9 mouse cellular contexts compared by ENCODE assay signal in genomic region chr10:98684707-98685106, GRCm38 (mm10).
DNase-seq lines count a peak whose midpoint lies in the region; ATAC-seq and TF ChIP-seq lines count a peak whose summit lies in the region.
"Had no signal": no experiment of that assay in that cellular context is flagged by ENCODE, and none has a peak within 500 bp of the region (broad histone marks: within the 10 kb centered on the region; RNA-seq: fewer than 3 reads in every experiment).

No protein-coding gene starts in this region.

- no peak for ATAC-seq in heart, embryonic 15.5 days (replicated peaks; ENCODE audit: insufficient number of reproducible peaks, insufficient read depth, low FRiP score, low read depth)
- ATAC-seq in lung, embryonic 14.5 days (ENCODE audit: insufficient read depth): no peak
- ATAC-seq in embryonic facial prominence, embryonic 12.5 days (ENCODE audit: insufficient number of reproducible peaks, insufficient read depth, low FRiP score, low TSS enrichment): no peak
- ATAC-seq in intestine, postnatal 0 days: no peak
- ATAC-seq in liver, embryonic 12.5 days: no peak

- no peak for DNase-seq in heart, postnatal 4 days
- DNase-seq in lung, embryonic 14.5 days: peak; percentile 8
- no peak for DNase-seq in lung, postnatal 10 days
- DNase-seq in spleen, postnatal 4 days (ENCODE audit: low spot score in 2 of 2): no peak
- DNase-seq: cerebellum, adult 11-12 months had no signal

- no peak overlapping the region for H3K27ac ChIP-seq in heart, embryonic 15.5 days
- no peak overlapping the region for H3K27ac ChIP-seq in lung, embryonic 14.5 days (ENCODE audit: low read depth)
- H3K27ac ChIP-seq in embryonic facial prominence, embryonic 12.5 days: no peak overlapping the region
- no peak overlapping the region; the same call in 1 of the 2 replicates for H3K27ac ChIP-seq in intestine, postnatal 0 days (ENCODE audit: low read depth, low read length)
- H3K27ac ChIP-seq in liver, embryonic 12.5 days: no peak overlapping the region

- no peak for TF ChIP-seq CTCF in lung, embryonic 14.5 days (IDR thresholded peaks at IDR 0.05; ENCODE audit: low read depth)
- no peak for TF ChIP-seq CTCF in intestine, postnatal 0 days (IDR thresholded peaks at IDR 0.05; ENCODE audit: low read depth)

- peak overlapping the region; percentile 44 for H3K4me2 ChIP-seq in heart, embryonic 15.5 days
- peak overlapping the region; percentile 46 for H3K4me2 ChIP-seq in lung, embryonic 14.5 days
- H3K4me2 ChIP-seq in embryonic facial prominence, embryonic 12.5 days (replicated peaks): peak overlapping the region; percentile 44; the same call in 1 of the 2 replicates
- H3K4me2 ChIP-seq in intestine, postnatal 0 days (replicated peaks; ENCODE audit: low read depth): peak overlapping the region; percentile 55
- no peak overlapping the region for H3K4me2 ChIP-seq in liver, embryonic 12.5 days

- no peak overlapping the region for H3K4me3 ChIP-seq in heart, embryonic 15.5 days
- H3K4me3 ChIP-seq in lung, embryonic 14.5 days (ENCODE audit: low read depth, low read length): no peak overlapping the region
- no peak overlapping the region for H3K4me3 ChIP-seq in embryonic facial prominence, embryonic 12.5 days
- H3K4me3 ChIP-seq in intestine, postnatal 0 days (ENCODE audit: low read depth, low read length): peak overlapping the region; percentile 3; the same call in 1 of the 2 replicates
- H3K4me3 ChIP-seq in liver, embryonic 12.5 days: no peak overlapping the region

- H3K9ac ChIP-seq in heart, embryonic 15.5 days: no peak overlapping the region
- H3K9ac ChIP-seq in lung, embryonic 14.5 days: no peak overlapping the region
- no peak overlapping the region for H3K9ac ChIP-seq in embryonic facial prominence, embryonic 12.5 days
- H3K9ac ChIP-seq in intestine, postnatal 0 days (ENCODE audit: low read depth, low read length): no peak overlapping the region
- H3K9ac ChIP-seq in liver, embryonic 12.5 days: no peak overlapping the region

- no peaks in the 10 kb centered on the region; the same call in 1 of the 2 replicates for H3K4me1 ChIP-seq in heart, embryonic 15.5 days (replicated peaks)
- no peaks in the 10 kb centered on the region for H3K4me1 ChIP-seq in lung, embryonic 14.5 days (ENCODE audit: insufficient read depth)
- H3K4me1 ChIP-seq in embryonic facial prominence, embryonic 12.5 days: no peaks in the 10 kb centered on the region
- no peaks in the 10 kb centered on the region for H3K4me1 ChIP-seq in intestine, postnatal 0 days (replicated peaks; ENCODE audit: control insufficient read depth, insufficient read depth, low read length)
- no peaks in the 10 kb centered on the region for H3K4me1 ChIP-seq in liver, embryonic 12.5 days

- no peaks in the 10 kb centered on the region for H3K27me3 ChIP-seq in heart, embryonic 15.5 days
- no peaks in the 10 kb centered on the region for H3K27me3 ChIP-seq in lung, embryonic 14.5 days (ENCODE audit: insufficient read depth, low read length)
- H3K27me3 ChIP-seq in embryonic facial prominence, embryonic 12.5 days: no peaks in the 10 kb centered on the region
- H3K27me3 ChIP-seq in intestine, postnatal 0 days (replicated peaks; ENCODE audit: control insufficient read depth, insufficient read depth, low read length): no peaks in the 10 kb centered on the region
- H3K27me3 ChIP-seq in liver, embryonic 12.5 days (replicated peaks): no peaks in the 10 kb centered on the region

- 64% methylated on average over 8 of the region's 8 CpGs for whole genome bisulfite sequencing in heart, embryonic 15.5 days
- WGBS in lung, embryonic 14.5 days: 57% methylated on average over 8 of the region's 8 CpGs
- 51% methylated on average over 8 of the region's 8 CpGs for WGBS in embryonic facial prominence, embryonic 12.5 days
- WGBS in intestine, postnatal 0 days: 42% methylated on average over 8 of the region's 8 CpGs
- 61% methylated on average over 8 of the region's 8 CpGs for WGBS in liver, embryonic 12.5 days (ENCODE audit: insufficient replicate concordance)

- H3K9me3 ChIP-seq in heart, embryonic 15.5 days (replicated peaks): no peaks in the 10 kb centered on the region
- H3K9me3 ChIP-seq in lung, embryonic 14.5 days (ENCODE audit: low read depth, low read length): no peaks in the 10 kb centered on the region
- H3K9me3 ChIP-seq in embryonic facial prominence, embryonic 12.5 days: no peaks in the 10 kb centered on the region
- H3K9me3 ChIP-seq in intestine, postnatal 0 days (ENCODE audit: control insufficient read depth): no peaks in the 10 kb centered on the region
- H3K9me3 ChIP-seq in liver, embryonic 12.5 days (replicated peaks): no peaks in the 10 kb centered on the region

- H3K36me3 ChIP-seq in heart, embryonic 15.5 days: no peaks in the 10 kb centered on the region
- H3K36me3 ChIP-seq in lung, embryonic 14.5 days (ENCODE audit: insufficient read depth): no peaks in the 10 kb centered on the region
- H3K36me3 ChIP-seq in embryonic facial prominence, embryonic 12.5 days: no peaks in the 10 kb centered on the region
- H3K36me3 ChIP-seq in intestine, postnatal 0 days (ENCODE audit: control insufficient read depth, insufficient read depth): no peaks in the 10 kb centered on the region
- H3K36me3 ChIP-seq in liver, embryonic 12.5 days: no peaks in the 10 kb centered on the region
